Mouse (Mus musculus) brain, embryonic 14.5 days (tissue): ENCODE results near the gene Mrpl28. TPM values are rescaled to one million over a fixed set of nuclear protein-coding genes. Genes with fewer than 3 reads are reported as not detected.
"Not testable (repeated sequence)": the region's sequence is repeated elsewhere in the genome, so short reads cannot be mapped to it uniquely, and the experiment has no call there.

Source experiments
- DNase-seq: peaks from one replicate; pipeline ENCODE4 v3.0.0-alpha.2; 2011; ENCODE audit warnings: low read depth
- CTCF ChIP-seq: fragments of 200-500 bp; IDR thresholded peaks from 2 replicates; pipeline ENCODE4 v1.5.1; 2012; ENCODE audit warnings: inconsistent platforms, mild to moderate bottlenecking, moderate library complexity, borderline replicate concordance; ENCODE audit not compliant: insufficient read depth, insufficient read length; ENCODE audit errors: extremely low read depth
- POLR2A ChIP-seq: fragments of 200-500 bp; IDR thresholded peaks from 2 replicates; pipeline ENCODE4 v1.6.1; 2012; ENCODE audit warnings: mild to moderate bottlenecking, inconsistent platforms, borderline replicate concordance; ENCODE audit not compliant: poor library complexity, insufficient read depth, insufficient read length, severe bottlenecking; ENCODE audit errors: extremely low read depth
- polyA plus RNA-seq: library from polyadenylated mRNA; depleted of rRNA; stranded (reverse); fragments of >200 nt; gene quantifications from 2 replicates; pipeline ENCODE4 v1.2.3, GENCODE M21; 2012; rRNA removed

Gene Mrpl28
- polyA plus RNA-seq, 1 experiment = 94.9 TPM

DNA sequence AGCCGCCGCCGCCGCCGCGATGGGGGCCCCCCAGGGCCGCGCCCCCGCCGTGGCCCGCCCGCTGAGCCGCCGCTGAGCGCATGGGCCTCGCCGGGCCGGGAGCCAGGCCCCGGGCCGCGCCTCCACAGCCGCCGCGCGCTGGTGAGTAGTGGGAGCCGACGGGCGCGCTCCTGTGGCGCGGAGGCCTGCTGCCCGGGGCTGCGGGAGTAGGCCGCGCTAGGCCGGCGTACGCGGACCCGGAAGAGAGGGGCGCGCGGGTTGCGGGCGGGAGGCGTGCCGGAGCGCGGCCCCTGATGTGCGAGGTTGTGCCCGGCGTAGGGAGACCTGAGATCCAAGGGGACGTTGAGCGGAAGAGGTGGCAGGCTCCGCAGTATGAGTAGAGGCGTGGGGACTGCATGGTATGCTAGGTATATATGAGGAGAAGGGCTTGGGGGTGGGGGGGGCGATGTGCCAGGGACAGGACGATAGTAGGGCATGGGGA, 15.6 kb downstream of the Mrpl28 start:
- no peak for TF ChIP-seq POLR2A
- no peak for TF ChIP-seq CTCF
- peak; percentile 67 for DNase-seq

- no peak for TF ChIP-seq POLR2A
- DNase-seq = no peak
Observed at GRCm38 (mm10) chr17:26142796-26143195, 19.5 kb downstream of the Mrpl28 start.

GRCm38 (mm10) chr17:26143386-26143785, 20.1 kb downstream of the Mrpl28 start:
- no peak for DNase-seq
- no peak for TF ChIP-seq CTCF
- TF ChIP-seq POLR2A = no peak

DNA sequence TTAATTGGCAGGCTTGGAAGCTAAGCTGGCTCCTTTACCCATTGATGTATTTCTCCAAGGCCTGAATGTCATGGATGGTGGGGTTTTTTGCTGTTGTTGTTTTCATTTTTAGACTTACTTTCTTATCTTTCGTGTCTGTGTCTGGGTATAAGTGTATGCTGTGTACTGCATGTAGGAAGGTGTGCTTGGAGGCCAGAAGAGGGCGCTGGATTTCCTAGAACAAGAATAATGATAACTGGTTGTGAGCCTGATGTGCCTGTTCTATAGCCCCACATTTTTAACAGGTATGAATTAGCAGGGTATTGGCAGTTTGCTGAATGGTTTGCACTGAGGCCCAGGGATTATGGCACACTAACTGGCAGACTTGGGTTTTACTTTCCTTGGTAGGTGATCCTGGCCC, 25.8 kb downstream of the Mrpl28 start:
- TF ChIP-seq CTCF (no peak), POLR2A (no peak)
- no peak for DNase-seq

GRCm38 (mm10) chr17:26151886-26152630, 28.8 kb downstream of the Mrpl28 start:
- no peak for DNase-seq
- TF ChIP-seq POLR2A (no peak), CTCF (no peak)

- TF ChIP-seq POLR2A = no peak
- no peak for TF ChIP-seq CTCF
- no peak for DNase-seq
Observed at GRCm38 (mm10) chr17:26162736-26163135, 39.4 kb downstream of the Mrpl28 start.

DNA sequence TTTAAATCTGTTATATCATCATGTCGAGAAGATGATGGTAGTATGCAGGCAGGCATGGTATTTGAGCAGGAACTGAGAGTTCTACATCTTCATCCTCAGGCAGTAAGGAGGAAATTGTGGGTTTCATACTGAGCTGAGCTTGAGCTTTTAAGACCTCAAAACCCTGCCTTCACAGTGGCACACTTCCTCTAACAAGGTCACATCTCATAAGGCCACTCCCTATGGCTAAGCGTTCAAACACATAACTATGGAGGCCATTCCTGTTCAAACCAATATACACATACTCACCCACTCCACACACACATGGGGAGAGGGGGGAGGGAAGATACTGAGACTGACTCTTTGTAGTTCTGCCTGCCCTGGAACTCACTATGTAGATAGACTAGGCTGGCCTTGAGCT, 44.7 kb downstream of the Mrpl28 start:
- TF ChIP-seq POLR2A (no peak), CTCF (no peak)
- no peak for DNase-seq

- TF ChIP-seq CTCF = peak; percentile 6; the same call in 1 of the 2 replicates
- not testable (repeated sequence) for DNase-seq
Observed at GRCm38 (mm10) chr17:26175248-26175647, 51.9 kb downstream of the Mrpl28 start.

Other genes starting within 250 kb of the Mrpl28 start
- gene Mettl26, start 248.4 kb upstream of the Mrpl28 start, polyA plus RNA-seq = 71.4 and 89.5 TPM in 2 replicates
- 0.66 and 0.90 TPM in 2 replicates for gene Wfikkn1, start 242.6 kb upstream of the Mrpl28 start, polyA plus RNA-seq
- 88.3 and 98.8 TPM in 2 replicates for gene Rab40c, start 203.8 kb upstream of the Mrpl28 start, polyA plus RNA-seq
- gene Pigq, start 178.6 kb upstream of the Mrpl28 start, polyA plus RNA-seq = 117 and 126 TPM in 2 replicates
- 0.08 and 0.56 TPM in 2 replicates for gene Nhlrc4, start 178.5 kb upstream of the Mrpl28 start, polyA plus RNA-seq
- gene A930017K11Rik, start 170.9 kb upstream of the Mrpl28 start, polyA plus RNA-seq = 0.66 and 1.0 TPM in 2 replicates
- 50.4 and 50.5 TPM in 2 replicates for gene Capn15, start 137.7 kb upstream of the Mrpl28 start, polyA plus RNA-seq
- 68.5 and 82.4 TPM in 2 replicates for gene Rab11fip3, start 53.9 kb upstream of the Mrpl28 start, polyA plus RNA-seq
- gene Decr2, start 33.2 kb upstream of the Mrpl28 start, polyA plus RNA-seq = 26.8 and 28.6 TPM in 2 replicates
- 35.1 and 61.4 TPM in 2 replicates for gene Nme4, start 27.9 kb upstream of the Mrpl28 start, polyA plus RNA-seq
- 11.8 and 12.9 TPM in 2 replicates for gene Tmem8, start 10.2 kb upstream of the Mrpl28 start, polyA plus RNA-seq
- gene Axin1, start 15.2 kb downstream of the Mrpl28 start, polyA plus RNA-seq = 27.9 and 31.6 TPM in 2 replicates
- 0.09 and 0.14 TPM in 2 replicates for gene Pdia2, start 75.6 kb downstream of the Mrpl28 start, polyA plus RNA-seq
- 6.7 and 12.4 TPM in 2 replicates for gene Rgs11, start 79.5 kb downstream of the Mrpl28 start, polyA plus RNA-seq
- 31.6 and 47.6 TPM in 2 replicates for gene Arhgdig, start 84.3 kb downstream of the Mrpl28 start, polyA plus RNA-seq
- 28.5 and 33.7 TPM in 2 replicates for gene Fam234a, start 120.7 kb downstream of the Mrpl28 start, polyA plus RNA-seq
- gene Luc7l, start 129.4 kb downstream of the Mrpl28 start, polyA plus RNA-seq = 111 and 114 TPM in 2 replicates